Mouse (Mus musculus) heart, adult 8-10 months (tissue): Measurements from ENCODE around the gene Zfp764. TPM values are rescaled to one million over a fixed set of nuclear protein-coding genes. Genes with fewer than 3 reads are reported as not detected.

Source experiments
- total RNA-seq, 4 experiments: library from RNA; stranded (reverse); gene quantifications; 2 replicates each; pipeline ENCODE4 v1.2.4; 2022

Zfp764 gene
- total RNA-seq, 4 experiments from 2014 or later = 2.3 to 4.4 (median 3.2) TPM

Other genes starting within 250 kb of the Zfp764 start
- gene Cd2bp2, start 210.8 kb downstream of the Zfp764 start, total RNA-seq = 10 to 100 TPM; 36.2 to 45.1 (median 40.6) TPM
- gene Tbc1d10b, start 198.4 kb downstream of the Zfp764 start, total RNA-seq = 10 to 100 TPM; 17.4 to 24.4 (median 23.0) TPM
- gene Mylpf, start 197.9 kb downstream of the Zfp764 start, total RNA-seq = 10 to 100 TPM in 1 of 4 experiments, 1 to 10 TPM in 3; 6.2 to 14.1 (median 8.2) TPM
- 1 to 10 TPM; 5.2 to 6.4 (median 5.8) TPM for gene Zfp553, start 173.8 kb downstream of the Zfp764 start, total RNA-seq
- gene Sept1, start 173.7 kb downstream of the Zfp764 start, total RNA-seq = 1 to 10 TPM; 2.1 to 3.9 (median 2.6) TPM
- gene Zfp771, start 162.5 kb downstream of the Zfp764 start, total RNA-seq = 10 to 100 TPM; 15.3 to 21.7 (median 17.1) TPM
- gene Dctpp1, start 146.1 kb downstream of the Zfp764 start, total RNA-seq = 10 to 100 TPM; 40.5 to 45.6 (median 40.9) TPM
- 10 to 100 TPM; 24.2 to 31.6 (median 31.0) TPM for gene Sephs2, start 132.8 kb downstream of the Zfp764 start, total RNA-seq
- 1 to 10 TPM; 1.1 to 2.0 (median 1.6) TPM for gene Itgal, start 110.6 kb downstream of the Zfp764 start, total RNA-seq
- gene Zfp768, start 61.2 kb downstream of the Zfp764 start, total RNA-seq = 10 to 100 TPM; 37.1 to 43.4 (median 41.5) TPM
- gene Zfp747, start 30.8 kb downstream of the Zfp764 start, total RNA-seq = 1 to 10 TPM; 3.2 to 4.3 (median 3.7) TPM
- 1 to 10 TPM; 1.8 to 2.5 (median 2.0) TPM for gene 9130019O22Rik, start 19.7 kb downstream of the Zfp764 start, total RNA-seq
- 1 to 10 TPM; 2.9 to 5.1 (median 3.9) TPM for gene E430018J23Rik, start 13.2 kb downstream of the Zfp764 start, total RNA-seq
- 1 to 10 TPM; 4.2 to 4.8 (median 4.3) TPM for gene Zfp688, start 15.2 kb upstream of the Zfp764 start, total RNA-seq
- 1 to 10 TPM; 1.2 to 2.1 (median 1.4) TPM for gene Zfp689, start 42.3 kb upstream of the Zfp764 start, total RNA-seq
- 10 to 100 TPM; 25.6 to 27.9 (median 27.3) TPM for gene Prr14, start 52.8 kb upstream of the Zfp764 start, total RNA-seq
- gene Fbrs, start 72.4 kb upstream of the Zfp764 start, total RNA-seq = 10 to 100 TPM; 27.5 to 36.1 (median 30.5) TPM
- 10 to 100 TPM; 51.8 to 60.5 (median 55.2) TPM for gene Srcap, start 105.2 kb upstream of the Zfp764 start, total RNA-seq
- gene Gm42715, start 112.8 kb upstream of the Zfp764 start, total RNA-seq = 10 to 100 TPM in 2 of 4 experiments, 1 to 10 TPM in 2; 8.8 to 10.9 (median 10.2) TPM
- not detected for gene Tmem265, start 154.6 kb upstream of the Zfp764 start, total RNA-seq
- 10 to 100 TPM; 12.1 to 20.9 (median 17.3) TPM for gene Phkg2, start 166.5 kb upstream of the Zfp764 start, total RNA-seq
- gene Ccdc189, start 181.8 kb upstream of the Zfp764 start, total RNA-seq = 10 to 100 TPM; 10.1 to 15.2 (median 14.4) TPM
- 10 to 100 TPM; 38.1 to 42.6 (median 40.3) TPM for gene Rnf40, start 181.9 kb upstream of the Zfp764 start, total RNA-seq
- gene Zfp629, start 209.0 kb upstream of the Zfp764 start, total RNA-seq = 10 to 100 TPM; 19.9 to 23.4 (median 20.0) TPM